Mouse (Mus musculus): ENCODE results near the gene Cul4a.

Cul4a gene

DNA sequence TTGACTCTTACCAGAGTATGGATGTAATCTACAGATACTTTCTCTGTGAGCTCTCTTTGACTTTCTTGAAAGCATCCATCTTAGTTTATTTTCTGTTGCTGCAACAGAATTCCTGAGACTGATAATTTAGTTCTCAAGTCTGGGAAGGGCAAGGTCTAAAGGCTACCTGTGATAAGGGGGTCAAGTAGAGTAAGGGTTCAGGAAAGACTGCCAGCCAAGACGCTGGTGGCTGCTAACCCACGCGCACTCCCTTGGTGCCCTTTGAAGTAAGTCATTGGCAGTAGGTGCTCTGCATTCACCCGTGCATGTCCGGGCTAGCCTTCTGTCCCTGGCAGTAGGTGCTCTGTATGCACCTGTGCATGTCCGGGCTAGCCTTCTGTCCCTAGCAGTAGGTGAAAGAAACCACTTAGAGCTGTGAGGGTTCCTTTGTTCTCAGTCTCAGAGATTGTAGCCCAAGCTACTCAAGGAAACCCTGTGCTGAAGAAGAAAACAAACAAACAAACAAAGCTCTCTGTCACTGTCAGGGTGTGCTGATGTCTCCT is 34.3 kb downstream of the Cul4a start:
- no peak for DNase-seq

DNA sequence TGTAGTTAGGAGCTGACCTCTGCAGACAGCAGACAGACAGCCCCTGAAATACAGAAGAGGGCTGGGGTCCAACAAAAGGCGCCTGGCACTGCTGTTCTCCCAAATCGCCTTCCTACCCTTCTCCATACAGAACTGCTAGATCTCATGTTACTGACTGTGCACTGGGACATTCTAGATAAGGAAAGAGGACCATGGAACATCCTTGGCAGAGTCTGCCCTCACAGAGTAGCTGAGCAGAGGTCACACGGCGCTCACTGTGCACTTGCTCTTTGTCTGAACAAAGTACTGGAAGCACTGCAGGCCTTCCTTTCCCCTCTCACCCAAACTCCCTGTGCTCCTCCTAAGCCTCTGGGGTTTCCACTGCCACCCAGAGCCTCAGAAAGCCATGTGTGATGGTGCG is 36.3 kb downstream of the Cul4a start:
- no peak for DNase-seq

DNA sequence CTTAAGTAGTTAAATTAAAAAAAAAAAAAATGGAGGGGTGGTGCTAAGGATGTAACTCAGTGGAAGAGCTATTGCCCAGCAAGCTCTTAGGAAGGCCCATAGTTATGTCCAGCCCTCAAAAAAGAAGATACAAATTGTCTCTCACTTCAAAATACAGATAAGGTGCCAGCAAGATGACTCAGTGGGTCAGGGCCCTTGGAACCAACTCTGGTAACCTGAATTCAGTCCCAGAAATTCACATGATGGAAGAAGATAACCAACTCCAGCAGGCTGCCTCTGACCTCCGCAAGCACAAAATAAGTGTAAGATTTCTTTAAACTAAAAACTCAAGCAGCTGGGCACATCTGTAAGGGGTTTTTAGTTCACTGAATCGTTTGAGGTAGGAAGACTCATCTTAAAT is 43.1 kb downstream of the Cul4a start:
- DNase-seq: no peak

DNA sequence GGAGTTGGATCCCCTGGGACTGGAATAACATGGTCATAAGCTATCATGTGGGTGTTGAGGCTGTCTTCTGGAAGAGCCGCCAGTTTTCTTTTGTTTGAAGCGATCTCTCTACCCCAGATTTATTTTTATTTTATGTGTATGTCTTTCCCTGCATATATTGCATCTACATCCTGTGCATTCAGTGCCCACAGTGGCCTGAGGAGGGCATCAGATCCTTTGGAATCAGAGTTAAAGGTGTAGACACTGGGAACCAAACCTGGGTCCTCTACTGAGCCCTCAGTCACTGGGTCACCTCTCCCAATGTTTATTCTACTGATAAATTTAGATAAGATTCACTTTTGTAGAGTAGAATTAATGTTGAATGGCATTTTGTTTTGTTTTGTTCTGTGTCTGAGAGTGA is 43.9 kb downstream of the Cul4a start:
- DNase-seq: no peak

DNA sequence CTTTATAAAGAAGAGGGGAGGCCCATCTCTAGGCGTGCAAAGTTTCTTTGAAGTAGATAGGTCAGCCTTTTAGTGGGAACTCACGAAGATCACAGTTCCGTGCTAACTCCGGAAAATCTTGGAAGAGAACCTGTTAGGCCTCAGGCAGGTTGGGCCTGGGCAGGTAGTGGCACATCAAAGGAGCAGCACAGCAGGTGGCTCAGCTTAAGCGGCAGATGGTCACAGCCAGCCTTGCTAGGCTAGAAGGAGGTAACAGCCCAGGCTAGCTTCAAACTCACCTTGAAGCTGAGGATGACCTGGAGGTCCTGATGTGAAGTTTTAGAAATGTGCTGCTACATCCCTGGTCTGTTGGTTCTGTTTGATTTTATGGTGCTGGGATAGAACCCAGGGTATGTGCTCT is 44.4 kb downstream of the Cul4a start:
- DNase-seq: no peak

DNA sequence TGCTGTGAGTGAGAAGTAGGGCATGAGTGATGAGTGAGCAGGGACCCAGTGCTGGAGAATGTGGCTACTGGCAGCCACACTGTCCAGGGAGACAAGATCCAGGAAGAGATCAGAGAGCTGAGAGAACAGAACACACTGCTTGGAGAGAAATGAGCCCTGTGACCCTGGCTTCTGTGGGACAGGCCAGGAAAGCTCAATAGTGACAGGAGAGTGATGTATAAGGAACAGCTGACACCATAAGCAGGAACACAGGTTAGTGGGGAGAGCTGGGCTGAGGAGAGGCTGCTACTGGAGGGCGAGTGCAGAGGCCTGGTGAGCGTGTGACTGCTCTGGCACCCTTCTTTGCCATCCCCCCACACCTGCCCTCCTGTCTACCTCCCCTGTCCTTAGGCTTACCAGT is 45.5 kb downstream of the Cul4a start:
- DNase-seq: no peak

DNA sequence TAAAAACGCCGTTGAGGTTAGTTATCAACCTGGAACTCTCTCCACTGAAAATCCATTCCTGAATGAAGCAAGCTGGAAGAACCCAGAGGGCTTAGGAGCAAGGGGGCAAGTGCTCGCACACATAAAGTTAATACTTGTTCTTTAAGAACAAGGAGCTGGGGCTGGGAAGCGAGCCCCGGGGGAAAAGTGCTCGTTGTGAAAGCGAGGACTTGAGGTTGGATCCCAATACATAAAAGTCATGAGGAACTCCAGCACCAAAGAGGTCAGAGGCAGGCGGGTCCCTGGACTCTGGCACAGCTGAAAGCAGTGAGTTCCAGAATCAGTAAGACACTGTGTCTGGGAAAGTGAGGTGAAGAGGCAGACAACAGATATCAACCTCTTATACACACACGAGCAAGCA is 48.7 kb downstream of the Cul4a start:
- DNase-seq: no peak

DNA sequence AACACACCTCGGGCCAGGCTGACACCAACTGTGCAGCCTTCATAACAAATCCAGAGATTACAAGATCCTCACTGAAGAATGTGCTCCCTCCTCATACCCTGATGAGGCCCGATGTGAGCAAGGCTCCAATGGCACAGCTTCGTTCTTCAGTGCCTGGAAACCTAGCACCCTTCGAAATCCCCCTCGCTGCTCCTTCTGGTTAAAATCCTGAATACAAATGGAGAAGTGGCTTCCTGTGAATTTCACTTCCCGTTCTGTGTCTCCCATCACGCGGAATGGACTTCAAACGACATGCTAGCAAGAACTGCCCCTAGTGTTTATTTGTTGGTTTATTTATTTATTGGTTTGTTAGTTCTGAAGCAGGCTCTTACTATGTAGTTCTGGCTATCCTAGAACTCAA is 49.9 kb downstream of the Cul4a start:
- DNase-seq: no peak

DNA sequence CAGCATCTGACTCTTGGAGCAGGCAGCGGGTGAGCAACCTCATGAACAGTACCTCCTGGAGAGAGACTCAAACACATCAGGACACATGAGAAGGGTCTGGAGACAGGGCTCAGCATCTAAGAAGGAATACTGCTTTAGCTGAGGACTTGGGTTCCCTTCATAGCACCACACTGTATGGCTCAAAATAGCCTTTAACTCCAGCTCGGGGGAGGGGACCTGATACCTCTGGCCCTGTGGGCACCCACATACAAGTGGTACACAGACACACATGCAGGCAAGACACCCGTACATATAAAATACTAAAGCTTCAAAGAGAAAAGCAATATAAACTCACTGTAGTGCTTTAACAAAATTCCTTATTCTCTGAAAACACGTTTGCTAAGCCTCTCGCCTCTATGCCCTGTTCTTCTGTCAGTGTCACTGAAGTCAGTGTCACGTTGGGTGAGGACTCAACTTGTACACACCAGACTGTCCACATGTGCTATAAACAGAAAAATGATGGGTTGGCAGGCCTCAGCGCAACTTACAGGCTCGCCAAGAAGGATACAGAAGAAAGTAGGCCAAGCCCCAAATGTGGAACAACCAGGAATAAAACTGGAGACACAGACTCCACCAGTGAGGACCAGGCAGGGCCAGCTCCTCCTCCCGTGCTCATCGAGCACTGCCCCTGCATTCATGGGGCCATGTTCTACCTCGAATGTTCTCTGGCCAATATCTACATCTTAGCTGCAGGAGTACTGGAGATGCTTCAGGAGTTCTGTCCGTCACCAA is 51.1 kb downstream of the Cul4a start:
- DNase-seq: no peak

DNA sequence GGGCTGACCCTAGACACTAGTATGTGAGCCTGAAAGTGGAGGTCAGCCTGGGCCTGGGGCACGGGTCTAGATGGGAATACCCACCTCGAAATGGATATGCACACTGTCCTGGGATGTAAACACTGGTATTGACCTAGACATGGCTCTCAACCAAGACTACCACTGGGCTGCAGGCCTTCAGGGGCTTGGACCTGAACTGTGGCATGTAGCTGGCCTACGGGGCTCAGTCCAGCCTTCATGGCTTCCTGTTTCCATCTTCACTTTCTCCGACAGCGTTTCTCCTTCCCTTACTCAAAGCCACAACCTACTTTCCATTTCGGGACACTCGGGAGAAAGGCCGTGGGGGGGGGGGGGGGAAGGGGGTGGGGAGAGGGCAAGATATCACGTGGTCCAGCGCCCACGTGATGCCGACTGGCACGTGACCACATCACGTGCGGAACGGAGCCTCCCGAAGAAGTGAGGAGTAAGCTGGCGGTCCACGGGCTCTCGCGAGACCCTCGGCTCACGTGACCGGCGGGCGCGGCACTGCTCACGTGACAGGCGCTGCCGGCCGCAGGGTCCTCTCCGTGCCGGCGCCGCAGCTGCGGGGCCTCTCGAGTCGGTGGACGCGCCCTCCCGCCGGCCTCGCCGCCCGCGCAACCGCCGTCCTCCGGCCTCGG is 53.4 kb downstream of the Cul4a start, which contains the start of gene Lamp1:
Lamp1 (plus strand) TSS at position 444 of the 659 bp plus-strand sequence.
- peak; percentile 94 to 96 for DNase-seq

DNA sequence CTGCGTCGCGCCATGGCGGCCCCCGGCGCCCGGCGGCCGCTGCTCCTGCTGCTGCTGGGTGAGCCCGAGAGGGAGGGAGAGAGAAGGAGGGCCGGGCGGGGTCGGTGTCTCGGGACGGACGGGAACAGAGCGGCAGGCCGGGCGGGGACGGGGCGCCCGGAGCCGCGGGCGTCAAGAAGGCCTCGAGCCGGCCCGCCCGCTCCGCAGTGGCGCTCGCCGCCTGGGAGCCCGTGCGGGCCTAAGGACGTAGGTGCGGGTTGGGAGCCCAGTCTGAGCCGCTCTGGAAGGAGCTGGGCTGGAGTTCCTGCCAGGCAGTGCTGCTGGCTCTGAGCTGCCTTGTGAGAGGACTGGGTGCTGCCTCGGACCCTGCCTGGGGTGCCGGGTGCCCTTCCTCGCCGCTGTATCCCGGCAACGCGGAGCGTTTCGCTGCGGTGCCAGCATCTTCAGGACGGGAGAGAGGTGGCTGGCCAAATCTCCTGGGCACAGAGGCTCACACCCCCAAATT is 54.0 kb downstream of the Cul4a start:
- DNase-seq: no peak

DNA sequence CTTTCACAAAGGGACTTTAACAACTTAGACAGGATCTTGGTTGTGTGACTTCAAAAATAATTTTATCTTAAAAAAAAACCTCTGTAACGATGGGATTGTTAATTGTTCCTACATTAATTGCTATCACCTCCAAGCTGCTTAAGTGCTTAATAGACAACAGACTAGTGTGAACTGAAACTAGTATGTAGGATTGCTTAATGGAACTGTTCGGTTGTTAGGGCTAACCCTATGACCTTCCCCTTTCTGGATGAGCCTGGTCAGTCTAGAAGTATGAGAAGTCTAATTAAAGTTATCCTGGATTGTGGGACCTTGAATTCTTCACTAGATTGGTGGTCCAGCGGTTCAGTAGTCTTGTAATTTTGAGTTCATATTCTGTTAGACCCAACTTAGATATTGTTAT is 55.3 kb downstream of the Cul4a start:
- DNase-seq: no peak

DNA sequence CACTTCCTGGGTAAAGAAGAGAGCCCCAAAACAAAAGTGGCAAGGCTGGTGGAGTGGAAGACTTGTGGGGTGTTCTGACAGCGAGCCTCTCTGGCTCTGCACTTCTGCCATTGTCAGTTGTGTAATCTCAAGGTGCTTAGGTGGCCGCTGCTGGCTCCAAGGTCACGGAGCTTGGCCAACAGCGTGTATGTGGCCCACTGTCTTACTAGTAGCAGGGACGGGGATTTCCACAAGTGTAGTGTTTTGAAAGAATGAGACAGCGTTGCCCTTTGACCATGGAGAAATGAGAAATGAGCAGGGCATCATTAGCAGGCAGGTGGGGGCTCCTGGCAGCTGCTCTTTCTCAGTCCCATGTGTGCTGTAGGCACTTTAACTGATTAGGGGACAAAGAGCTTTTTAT is 56.7 kb downstream of the Cul4a start:
- no peak for DNase-seq

DNA sequence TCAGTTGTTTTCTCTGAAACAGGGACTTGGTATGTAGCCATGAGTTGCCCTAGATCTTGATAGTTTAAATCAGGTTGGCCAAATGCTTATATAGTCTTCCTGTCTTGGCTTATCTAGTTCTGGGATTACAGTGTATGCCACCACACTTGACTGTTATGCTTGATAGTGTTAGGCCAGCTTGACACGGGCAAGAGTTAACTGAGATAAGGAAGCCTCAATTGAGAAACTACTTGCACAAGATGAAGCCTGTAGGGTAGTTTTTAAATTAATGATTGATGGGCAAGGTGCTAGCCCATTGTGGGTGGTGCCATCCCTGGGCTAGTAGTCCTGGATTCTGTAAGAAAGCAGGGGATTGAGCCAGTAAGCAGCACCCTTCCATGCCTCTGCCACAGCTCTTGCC is 58.1 kb downstream of the Cul4a start:
- DNase-seq: no peak

DNA sequence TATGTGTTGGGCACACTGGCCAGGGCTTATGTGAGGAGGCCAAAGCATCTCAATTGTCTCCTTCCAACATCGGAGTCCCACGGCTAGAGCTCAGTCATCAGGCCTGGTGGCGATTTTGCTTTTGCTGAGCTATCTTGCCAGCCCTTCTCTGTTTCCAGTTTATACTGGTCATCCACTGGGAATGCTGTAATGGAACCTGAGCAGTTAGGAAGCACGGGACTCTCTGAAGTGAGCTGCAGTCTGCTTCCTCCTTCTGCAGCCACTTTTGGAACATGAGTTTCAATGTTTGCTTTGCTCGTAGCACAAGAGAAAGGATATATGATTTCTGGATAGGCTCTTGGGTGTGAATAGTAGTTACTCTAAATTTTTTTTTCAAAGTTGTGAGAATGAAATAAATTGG is 58.9 kb downstream of the Cul4a start:
- DNase-seq: no peak

DNA sequence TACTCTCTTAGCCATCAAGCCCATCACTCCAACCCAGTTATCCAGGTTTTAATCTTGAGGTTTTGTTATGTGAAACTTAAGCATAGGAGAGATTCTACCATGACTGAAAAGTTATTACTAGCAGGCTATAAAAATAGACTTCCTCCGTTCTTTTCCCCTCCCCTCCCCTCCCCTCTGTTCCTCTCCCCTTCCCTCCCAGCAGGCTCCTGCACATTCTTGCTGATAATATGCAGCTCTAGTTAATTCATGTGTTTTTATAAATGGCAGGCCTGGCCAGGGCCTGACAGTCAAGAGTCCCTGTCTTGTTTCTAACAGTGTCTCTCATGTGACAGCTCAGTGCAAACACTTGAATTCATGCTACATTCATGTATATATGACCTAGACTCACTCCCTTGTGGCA is 65.1 kb downstream of the Cul4a start:
- DNase-seq: no peak

DNA sequence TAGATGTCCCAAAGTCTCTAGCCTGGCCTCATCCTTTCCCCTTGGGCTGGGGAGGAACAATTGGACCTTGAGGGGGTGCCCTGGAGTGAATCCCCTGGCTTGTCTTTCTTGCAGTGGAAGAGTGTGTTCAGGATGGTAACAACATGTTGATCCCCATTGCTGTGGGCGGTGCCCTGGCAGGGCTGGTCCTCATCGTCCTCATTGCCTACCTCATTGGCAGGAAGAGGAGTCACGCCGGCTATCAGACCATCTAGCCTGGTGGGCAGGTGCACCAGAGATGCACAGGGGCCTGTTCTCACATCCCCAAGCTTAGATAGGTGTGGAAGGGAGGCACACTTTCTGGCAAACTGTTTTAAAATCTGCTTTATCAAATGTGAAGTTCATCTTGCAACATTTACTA is 68.9 kb downstream of the Cul4a start:
- DNase-seq: no peak

DNA sequence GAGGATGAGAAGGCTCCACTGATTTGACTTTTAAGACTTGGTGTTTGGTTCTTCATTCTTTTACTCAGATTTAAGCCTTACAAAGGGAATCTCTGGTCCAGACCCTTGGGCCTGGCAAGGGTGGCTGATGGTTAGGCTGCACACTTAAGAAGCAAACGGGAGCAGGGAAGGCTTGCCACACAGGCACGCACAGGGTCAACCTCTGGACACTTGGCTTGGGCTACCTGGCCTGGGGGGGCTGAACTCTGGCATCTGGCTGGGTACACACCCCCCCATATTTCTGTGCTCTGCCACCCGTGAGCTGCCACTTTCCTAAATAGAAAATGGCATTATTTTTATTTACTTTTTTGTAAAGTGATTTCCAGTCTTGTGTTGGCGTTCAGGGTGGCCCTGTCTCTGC is 69.4 kb downstream of the Cul4a start:
- DNase-seq: no peak

DNA sequence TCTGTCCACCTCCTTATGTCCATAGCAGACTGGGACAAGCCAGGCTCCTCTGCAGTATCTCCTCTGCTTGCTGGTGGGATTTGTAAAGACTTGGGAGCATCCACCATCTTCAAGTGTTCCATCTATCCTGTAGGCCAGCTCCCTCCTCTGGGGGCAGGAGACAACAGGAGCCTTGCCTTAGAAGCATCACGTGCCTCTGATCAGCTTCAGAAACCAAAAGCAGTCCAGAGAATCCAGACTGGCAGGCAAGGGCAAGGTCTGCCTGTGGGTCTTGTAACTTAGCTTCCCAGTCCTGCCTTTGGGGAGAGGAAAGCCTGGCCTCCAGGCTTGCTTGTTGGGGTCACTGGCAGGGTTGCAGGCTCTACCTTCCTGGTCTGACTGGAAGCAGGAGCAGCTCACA is 70.2 kb downstream of the Cul4a start:
- DNase-seq: no peak

DNA sequence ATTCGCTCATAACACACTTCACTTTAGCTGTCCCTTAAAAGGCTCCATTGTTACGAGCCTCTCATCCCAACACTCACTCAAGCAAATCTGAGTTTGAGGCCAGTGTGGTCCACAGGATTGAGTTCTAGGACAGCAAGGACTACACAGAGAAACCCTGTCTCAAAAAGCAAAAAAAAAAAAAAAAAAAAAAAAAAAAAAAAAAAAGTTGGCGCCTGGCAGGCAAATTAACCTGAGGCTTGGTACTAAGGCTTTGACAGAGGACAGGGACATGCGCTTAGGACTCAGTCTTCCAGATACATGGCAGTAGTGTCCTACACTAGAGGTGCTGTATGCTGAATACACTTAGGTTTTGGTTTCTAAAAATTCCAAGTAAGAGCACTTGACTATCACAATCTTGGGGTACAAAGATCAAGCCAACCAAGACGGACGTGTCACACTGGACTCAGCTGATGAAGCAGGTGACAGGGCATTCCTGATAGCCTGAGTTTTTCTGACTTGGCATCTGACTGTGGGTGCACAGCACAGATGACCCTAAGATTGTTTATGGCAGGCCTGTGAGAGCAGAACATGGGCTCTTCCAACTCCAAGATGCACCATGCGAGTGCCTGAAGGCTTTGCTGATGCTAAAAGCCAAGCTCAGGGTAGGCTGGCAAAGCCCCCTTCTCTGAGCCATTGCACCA is 71.9 kb downstream of the Cul4a start:
- no peak for DNase-seq

DNA sequence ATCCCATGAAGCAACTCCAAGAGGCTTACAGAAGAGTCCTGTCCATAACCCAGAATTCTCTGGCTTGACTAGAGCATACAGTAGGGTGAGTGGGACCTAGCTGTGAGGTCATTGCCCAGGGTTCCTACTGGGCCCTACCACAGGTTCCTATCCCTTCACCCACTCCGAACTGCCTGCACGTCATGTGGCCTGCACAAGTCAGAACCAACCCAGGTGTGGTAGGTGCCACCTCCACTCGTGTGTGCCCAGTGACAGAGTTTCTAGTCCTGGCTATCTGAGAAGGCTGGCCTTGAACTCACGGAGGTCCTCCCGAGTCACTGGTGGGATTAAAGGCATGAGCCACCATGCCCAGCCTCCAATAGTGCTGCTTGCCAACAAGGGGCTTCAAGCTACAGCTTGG is 72.7 kb downstream of the Cul4a start:
- no peak for DNase-seq

DNA sequence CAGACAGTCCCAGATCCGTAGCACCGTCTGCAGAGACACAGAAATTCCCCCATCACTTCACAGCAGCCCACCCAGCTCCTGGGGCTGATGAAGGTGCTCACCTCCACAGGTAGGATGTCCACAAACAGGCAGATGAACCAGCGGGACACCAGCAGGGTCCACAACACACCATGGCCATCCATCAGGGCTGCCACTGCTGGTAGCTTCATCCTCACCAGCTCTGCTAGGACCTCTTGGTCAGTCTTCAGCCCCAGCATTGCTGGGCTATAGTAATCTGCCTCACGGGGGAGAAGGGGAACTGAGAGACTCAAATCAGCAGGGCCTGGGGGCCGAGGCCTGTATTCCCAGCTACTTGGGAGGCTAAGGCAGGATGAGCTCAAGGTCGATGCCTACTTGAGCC is 74.1 kb downstream of the Cul4a start:
- no peak for DNase-seq

DNA sequence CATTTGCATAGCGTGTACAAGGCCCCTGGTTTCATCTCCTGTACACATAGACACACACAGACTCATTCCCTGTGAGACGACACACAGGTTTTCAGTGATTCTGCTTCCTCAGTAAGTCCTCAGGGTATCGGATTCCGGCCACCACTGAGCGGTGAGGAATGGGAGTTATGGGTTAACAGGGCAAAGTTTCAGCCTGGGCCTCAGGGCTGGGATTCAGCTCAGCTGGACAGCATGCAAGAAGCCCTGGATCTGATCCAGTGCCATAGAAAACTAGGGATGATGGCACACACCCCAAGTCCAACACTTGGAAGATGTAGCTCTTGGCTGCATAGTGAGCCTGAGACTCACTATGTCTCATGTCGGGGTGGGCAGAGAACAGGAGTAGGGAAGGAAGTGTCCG is 74.5 kb downstream of the Cul4a start:
- DNase-seq: no peak

DNA sequence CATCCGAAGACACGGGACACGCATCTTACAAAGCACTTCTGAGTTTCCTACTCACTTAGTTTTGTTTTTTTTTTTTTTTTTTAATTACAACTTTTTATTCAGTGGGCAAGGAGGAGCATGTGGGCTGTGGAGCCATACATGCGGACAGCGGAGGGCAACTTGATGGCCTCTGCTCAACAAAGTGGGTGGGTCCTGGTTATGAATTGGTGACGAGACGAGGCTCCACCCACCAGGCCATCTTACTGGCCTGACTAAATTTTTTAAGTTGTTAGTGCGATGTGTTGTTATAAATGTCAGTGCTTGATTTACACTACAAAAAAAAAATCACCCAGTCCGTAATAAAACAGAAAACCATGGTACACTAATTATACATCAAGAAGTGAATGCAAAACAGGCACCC is 75.0 kb downstream of the Cul4a start:
- DNase-seq: no peak
